Mouse (Mus musculus): ENCODE measurements at regions not wholly inside any gene's neighbourhood (a gene's known extent, or its start where the extent isn't known, plus 50 kb on each side); places are given as distances from the start of the nearest gene placed in this dataset.

- TF ChIP-seq CTCF (IDR thresholded peaks at IDR 0.05; ENCODE audit: borderline replicate concordance, extremely low read depth, insufficient read depth, insufficient read length), result no peak
- TF ChIP-seq POLR2A (IDR thresholded peaks at IDR 0.05; ENCODE audit: borderline replicate concordance, extremely low read depth, insufficient read depth, insufficient read length, poor library complexity, severe bottlenecking), result no peak
Measured at GRCm38 (mm10) chr16:76655106-76655505, 281.5 kb upstream of the Nrip1 start.

All from brain, embryonic 14.5 days (tissue).